14 mouse cellular contexts compared by ENCODE assay signal in the genomic region with DNA sequence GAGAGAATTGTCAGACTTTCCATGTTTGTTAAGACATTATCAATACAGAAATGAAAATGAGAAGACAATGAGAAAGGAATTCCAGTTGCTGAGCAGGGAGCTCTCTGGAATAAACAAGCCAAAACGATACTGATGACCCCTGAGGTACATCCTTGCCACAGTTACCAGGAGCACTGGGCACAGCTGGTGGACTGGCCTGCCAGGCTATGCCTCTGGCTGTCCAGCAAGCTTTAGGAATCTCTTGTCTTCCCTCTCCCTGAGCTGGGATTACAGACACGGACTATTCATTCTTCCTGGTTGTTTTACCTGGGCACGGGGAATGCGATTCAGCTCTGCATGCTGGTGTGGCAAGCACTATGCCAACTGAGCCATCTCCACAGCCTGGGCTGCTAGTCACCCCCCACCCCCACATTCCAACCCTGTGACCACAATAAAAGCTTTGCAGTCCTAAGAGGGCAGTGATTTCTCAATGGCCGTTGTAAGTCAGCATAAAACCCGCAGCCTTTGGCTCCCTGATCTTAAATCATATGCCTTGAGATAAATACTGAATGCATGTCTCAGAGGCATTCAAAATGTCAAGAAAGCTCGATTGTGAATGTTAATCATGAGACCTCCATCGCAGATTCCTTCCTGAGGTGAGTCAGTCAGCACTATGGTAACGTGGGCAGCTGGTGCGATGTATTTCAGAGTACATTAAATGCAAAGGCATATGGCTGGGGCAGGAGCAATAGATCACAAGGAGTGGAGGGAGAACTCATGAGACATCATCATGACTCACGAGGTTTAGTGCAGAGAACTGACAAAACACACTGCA.
A peak's percentile ranks its signal among the peaks of the same experiment; 100 is the strongest.
DNase-seq lines count a peak whose midpoint lies in the region; ATAC-seq and TF ChIP-seq lines count a peak whose summit lies in the region.
"Had no signal": no experiment of that assay in that cellular context is flagged by ENCODE, and none has a peak within 500 bp of the region (broad histone marks: within the 10 kb centered on the region; RNA-seq: fewer than 3 reads in every experiment).

No protein-coding gene starts in this region.

- no peak for TF ChIP-seq CTCF in C2C12 (IDR thresholded peaks at IDR 0.05; ENCODE audit: control insufficient read depth, insufficient read depth, insufficient read length)

- peaks cover 37% of the 10 kb centered on the region for H3K36me3 ChIP-seq in C2C12 (ENCODE audit: control insufficient read depth, insufficient read depth)
- peaks cover 4% of the 10 kb centered on the region; the same call in 1 of the 2 replicates for H3K36me3 ChIP-seq in intestine, embryonic 14.5 days (ENCODE audit: control insufficient read depth, insufficient read depth, low read length)
- no peaks in the 10 kb centered on the region for H3K36me3 ChIP-seq in myocyte (ENCODE audit: control insufficient read depth, insufficient read depth)
- no peaks in the 10 kb centered on the region for H3K36me3 ChIP-seq in heart, embryonic 11.5 days (ENCODE audit: control insufficient read depth, insufficient read depth, low read length)
- H3K36me3 ChIP-seq: forebrain, embryonic 12.5 days; liver, embryonic 15.5 days had no signal

- no peaks in the 10 kb centered on the region for H3K9me3 ChIP-seq in intestine, embryonic 14.5 days (ENCODE audit: control insufficient read depth, low read length)
- no peaks in the 10 kb centered on the region for H3K9me3 ChIP-seq in heart, embryonic 11.5 days (replicated peaks; ENCODE audit: control insufficient read depth, low read length)
- H3K9me3 ChIP-seq: forebrain, embryonic 12.5 days; heart, embryonic 13.5 days; liver, embryonic 15.5 days had no signal

- H3K79me2 ChIP-seq in C2C12 (ENCODE audit: control insufficient read depth, insufficient read depth): peaks cover 34% of the 10 kb centered on the region
- peaks cover 3% of the 10 kb centered on the region for H3K79me2 ChIP-seq in myocyte (ENCODE audit: control insufficient read depth, insufficient read depth)

- TF ChIP-seq POLR2A in myocyte (IDR thresholded peaks at IDR 0.05; ENCODE audit: insufficient read length, low read depth): peak; percentile 53

- H3K27ac ChIP-seq in intestine, embryonic 14.5 days (ENCODE audit: low read depth): no peak overlapping the region
- H3K27ac ChIP-seq in heart, embryonic 11.5 days (ENCODE audit: low read depth, low read length): no peak overlapping the region
- H3K27ac ChIP-seq: forebrain, embryonic 12.5 days; heart, embryonic 13.5 days; liver, embryonic 15.5 days had no signal

- H3K27me3 ChIP-seq in C2C12 (ENCODE audit: control insufficient read depth, insufficient read depth, insufficient read length) (no peaks in the 10 kb centered on the region), myocyte (ENCODE audit: control insufficient read depth, insufficient read depth, insufficient read length) (no peaks in the 10 kb centered on the region)
- no peaks in the 10 kb centered on the region for H3K27me3 ChIP-seq in intestine, embryonic 14.5 days (replicated peaks; ENCODE audit: control insufficient read depth, insufficient read depth, low read length)
- no peaks in the 10 kb centered on the region for H3K27me3 ChIP-seq in heart, embryonic 11.5 days (ENCODE audit: control insufficient read depth, insufficient read depth, low read length)
- H3K27me3 ChIP-seq: forebrain, embryonic 12.5 days; heart, embryonic 13.5 days; liver, embryonic 15.5 days had no signal

- no peaks in the 10 kb centered on the region for H3K4me1 ChIP-seq in intestine, embryonic 14.5 days (replicated peaks; ENCODE audit: control insufficient read depth, insufficient read depth, low read length)
- H3K4me1 ChIP-seq in heart, embryonic 11.5 days (ENCODE audit: control insufficient read depth, insufficient read depth, low read length): no peaks in the 10 kb centered on the region
- H3K4me1 ChIP-seq: heart, embryonic 13.5 days; liver, embryonic 15.5 days had no signal

- 59% methylated on average over 11 of the region's 11 CpGs for WGBS in intestine, embryonic 14.5 days
- 79% methylated on average over 11 of the region's 11 CpGs for WGBS in heart, embryonic 11.5 days (ENCODE audit: insufficient replicate concordance)

- H3K9ac ChIP-seq in intestine, embryonic 14.5 days (ENCODE audit: low read length): no peak overlapping the region
- H3K9ac ChIP-seq in heart, embryonic 11.5 days (ENCODE audit: low read depth, low read length): no peak overlapping the region
- H3K9ac ChIP-seq: forebrain, embryonic 12.5 days; heart, embryonic 13.5 days; liver, embryonic 15.5 days had no signal

- H3K4me3 ChIP-seq in C2C12 (ENCODE audit: insufficient read depth, poor library complexity, severe bottlenecking) (peak overlapping the region; percentile 32), myocyte (peak overlapping the region; percentile 24)
- no peak overlapping the region for H3K4me3 ChIP-seq in intestine, embryonic 14.5 days (ENCODE audit: low read depth, low read length)
- H3K4me3 ChIP-seq in heart, embryonic 11.5 days (ENCODE audit: low read depth, low read length): no peak overlapping the region
- H3K4me3 ChIP-seq: forebrain, embryonic 12.5 days; heart, embryonic 13.5 days; liver, embryonic 15.5 days had no signal

- no peak overlapping the region for H3K4me2 ChIP-seq in intestine, embryonic 14.5 days (ENCODE audit: low read length)
- H3K4me2 ChIP-seq in myocyte (ENCODE audit: low read depth): peak overlapping the region; percentile 74
- no peak overlapping the region for H3K4me2 ChIP-seq in heart, embryonic 11.5 days
- H3K4me2 ChIP-seq: forebrain, embryonic 12.5 days; heart, embryonic 13.5 days; liver, embryonic 15.5 days had no signal

- DNase-seq in frontal cortex, postnatal 10 days (ENCODE audit: low spot score in 2 of 2): no peak
- no peak for DNase-seq in intestine, embryonic 14.5 days (ENCODE audit: low spot score)
- no peak for DNase-seq in urinary bladder, adult 2 months (ENCODE audit: low spot score)
- DNase-seq: cerebellum, postnatal 36 days; kidney, postnatal 14 days had no signal

- peaks cover 21% of the 10 kb centered on the region for H3K79me3 ChIP-seq in C2C12 (ENCODE audit: low read depth)

- ATAC-seq in frontal cortex, adult (ENCODE audit: low TSS enrichment): peak; percentile 89
- ATAC-seq in intestine, embryonic 14.5 days (replicated peaks; ENCODE audit: low FRiP score, low TSS enrichment, low read depth): 0 out of 2 replicates have a peak, but pooled peaks have one; percentile 47
- no peak for ATAC-seq in heart, embryonic 11.5 days (replicated peaks; ENCODE audit: insufficient number of reproducible peaks, low FRiP score, low TSS enrichment)
- no peak for ATAC-seq in cerebellum, adult (ENCODE audit: insufficient number of reproducible peaks, low FRiP score, low TSS enrichment)
- ATAC-seq: CD4-positive, CD25-positive, alpha-beta regulatory T cell, adult 4 months had no signal

- H3ac ChIP-seq in C2C12 (ENCODE audit: control insufficient read depth, insufficient read length, low read depth): peak overlapping the region; percentile 54
- no peak overlapping the region for H3ac ChIP-seq in myocyte (ENCODE audit: control insufficient read depth, insufficient read length)

TF ChIP-seq in C2C12, 6 proteins besides CTCF, POLR2A, EP300 and RAD21:
- TF ChIP-seq MYOD1 (IDR thresholded peaks at IDR 0.05; ENCODE audit: control insufficient read depth, insufficient read length, low read depth) (peak; percentile 83), MYOG (IDR thresholded peaks at IDR 0.05; ENCODE audit: control insufficient read depth, extremely low read depth, insufficient read length) (no peak), USF1 (IDR thresholded peaks at IDR 0.05; ENCODE audit: low read depth) (peak; percentile 34), FOSL1 (IDR thresholded peaks at IDR 0.05; ENCODE audit: insufficient read depth, low read length, poor library complexity, severe bottlenecking) (no peak), CEBPB (IDR thresholded peaks at IDR 0.05; ENCODE audit: low read depth) (peak; percentile 92), MAX (IDR thresholded peaks at IDR 0.05) (peak; percentile 75)

TF ChIP-seq in myocyte, 11 proteins besides CTCF, POLR2A, EP300 and RAD21:
- TF ChIP-seq USF1 (IDR thresholded peaks at IDR 0.05; ENCODE audit: low read depth) (no peak), CEBPB (IDR thresholded peaks at IDR 0.05; ENCODE audit: insufficient read depth, poor library complexity, severe bottlenecking) (peak; percentile 90), MYOG (IDR thresholded peaks at IDR 0.05; ENCODE audit: control insufficient read depth in 1 of 3, insufficient read depth in 1 of 3, insufficient read length in 2 of 3, low read depth in 2 of 3) (peak in 1 of 3 experiments; percentile 15)

Comparison
In these comparisons a context has a peak if more than half of its experiments do, and no peak if none do; other contexts are left out.
1. ATAC-seq: peak in frontal cortex, adult (single experiment) and intestine, embryonic 14.5 days (single experiment); none in heart, embryonic 11.5 days (single experiment) and cerebellum, adult (single experiment).
2. H3K4me3 ChIP-seq: peak in C2C12 (single experiment) and myocyte (single experiment); none in intestine, embryonic 14.5 days (single experiment) and heart, embryonic 11.5 days (single experiment).